Mouse (Mus musculus) C2C12 (cell line): ENCODE measurements around the gene Mroh2a.

ENCODE experiments used
- CEBPB ChIP-seq: IDR thresholded peaks from one replicate; pipeline ENCODE4 v1.6.1; 2011; ENCODE audit warnings: low read depth, mild to moderate bottlenecking, control low read depth, moderate library complexity
- CTCF ChIP-seq: IDR thresholded peaks from one replicate; pipeline ENCODE4 v1.5.1; 2011; ENCODE audit not compliant: control insufficient read depth, insufficient read depth, insufficient read length
- MYOD1 ChIP-seq: IDR thresholded peaks from one replicate; pipeline ENCODE4 v1.6.1; 2011; ENCODE audit warnings: low read depth; ENCODE audit not compliant: control insufficient read depth, insufficient read length
- USF1 ChIP-seq: IDR thresholded peaks from one replicate; pipeline ENCODE4 v1.6.1; 2011; ENCODE audit warnings: low read depth, mild to moderate bottlenecking, control low read depth, moderate library complexity

- TF ChIP-seq MYOD1 (no peak), CEBPB (no peak), CTCF (no peak), USF1 (no peak)
These were observed 22.8 kb downstream of the Mroh2a start for GRCm38 (mm10) chr1:88249596-88249995.
